Mouse (Mus musculus): Measurements from ENCODE around the gene Tmem129. TPM values are rescaled to one million over a fixed set of nuclear protein-coding genes. Genes with fewer than 3 reads are reported as not detected.

The Tmem129 gene
- 22.7 and 33.1 TPM in 2 replicates for polyA plus RNA-seq (2012; rRNA removed)

GRCm38 (mm10) chr5:33657787-33658663, at the start of gene Tmem129, which contains the start of gene Tacc3:
TSS of gene Tmem129 (minus strand) at chr5:33658416.
TSS of gene Tacc3 (plus strand) at chr5:33658128.

GRCm38 (mm10) chr5:33651921-33652782, 6.1 kb downstream of the Tmem129 start, which contains the start of gene Slbp:
TSS of gene Slbp (minus strand) at chr5:33652574.

DNA sequence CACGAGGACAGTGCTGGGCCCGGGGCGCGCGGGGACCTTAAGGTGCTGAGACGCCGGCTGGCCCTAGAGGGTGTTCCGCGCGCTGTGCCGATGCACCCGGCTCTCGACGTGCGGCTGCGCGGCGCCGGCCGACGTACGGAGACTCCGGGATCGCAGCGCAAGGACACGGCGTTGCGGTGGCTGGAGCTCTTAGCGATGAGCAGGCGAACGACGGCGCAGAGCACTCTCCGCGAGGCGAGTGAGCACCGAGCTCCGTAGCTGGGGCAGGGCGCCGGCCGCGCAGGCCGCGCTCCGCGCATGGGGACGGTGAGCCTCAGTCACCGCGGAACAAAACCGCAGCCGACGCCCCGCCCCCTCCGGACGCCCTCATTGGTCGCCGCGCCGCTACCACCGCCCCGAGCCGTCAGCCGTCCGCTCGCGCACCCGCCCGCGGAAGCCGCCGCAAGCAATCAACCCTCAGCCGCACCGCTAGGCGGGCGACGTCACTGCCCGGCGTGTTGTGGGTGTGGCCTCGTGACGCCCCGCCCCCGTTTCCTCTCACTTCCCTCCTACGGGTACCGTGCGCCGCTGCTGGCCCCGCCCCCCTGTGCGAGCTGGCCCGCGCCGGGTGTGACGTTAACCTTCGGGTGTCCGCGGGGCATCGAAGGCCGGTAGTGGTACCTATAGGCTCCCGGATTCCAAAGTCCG, 28.8 kb downstream of the Tmem129 start, which contains the start of the genes Fam53a and Gm9903:
Fam53a (minus strand) TSS at position 335 of the 687 bp plus-strand sequence.
Gm9903 (plus strand) TSS at position 625 of the 687 bp plus-strand sequence.

Other genes starting within 250 kb of the Tmem129 start
- gene Nkx1-1, start 224.4 kb downstream of the Tmem129 start, polyA plus RNA-seq (2012; rRNA removed): 1.00 and 1.8 TPM in 2 replicates
- gene Fam53a, start 28.8 kb downstream of the Tmem129 start, polyA plus RNA-seq (2012; rRNA removed): 26.4 and 27.2 TPM in 2 replicates
- gene Gm9903, start 28.5 kb downstream of the Tmem129 start, polyA plus RNA-seq (2012; rRNA removed): 0.42 and 0.73 TPM in 2 replicates
- gene Slbp, start 5.8 kb downstream of the Tmem129 start, polyA plus RNA-seq (2012; rRNA removed): 155 and 243 TPM in 2 replicates
- 139 and 232 TPM in 2 replicates for gene Tacc3, start 288 bp downstream of the Tmem129 start, polyA plus RNA-seq (2012; rRNA removed)
- gene Fgfr3, start 63.3 kb upstream of the Tmem129 start, polyA plus RNA-seq (2012; rRNA removed): 117 and 191 TPM in 2 replicates
- gene Letm1, start 124.4 kb upstream of the Tmem129 start, polyA plus RNA-seq (2012; rRNA removed): 30.2 and 39.8 TPM in 2 replicates
- 128 and 177 TPM in 2 replicates for gene Nsd2, start 162.3 kb upstream of the Tmem129 start, polyA plus RNA-seq (2012; rRNA removed)